Mouse (Mus musculus) embryo, embryonic 9.5 days (tissue): ENCODE measurements around the gene Vmn1r47.
"Not testable (repeated sequence)": the region's sequence is repeated elsewhere in the genome, so short reads cannot be mapped to it uniquely, and the experiment has no call there.

Experiments used
- DNase-seq: peaks from one replicate; pipeline ENCODE4 v3.0.0-alpha.2; 2017; ENCODE audit errors: extremely low spot score

The Vmn1r47 gene

DNA sequence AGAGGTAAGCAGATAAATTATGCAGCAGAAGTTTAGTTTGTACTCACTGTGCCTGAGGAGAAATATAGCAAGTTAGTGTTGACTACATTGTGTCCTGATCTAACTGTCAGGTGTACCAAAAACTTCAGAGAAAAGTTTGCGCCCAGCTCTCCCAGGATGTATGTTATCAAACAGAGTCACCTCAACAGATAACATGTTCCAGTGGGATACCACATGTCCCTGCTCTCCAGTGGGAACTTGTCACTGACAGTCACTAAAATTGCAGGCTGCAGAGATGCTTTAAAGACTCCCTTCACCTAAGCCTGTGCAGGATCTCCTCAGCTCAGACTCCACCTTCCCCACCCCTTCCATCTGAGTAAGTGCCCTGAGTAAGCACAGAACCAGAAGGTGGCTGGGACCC lies at the start of gene Vmn1r47:
TSS of gene Vmn1r47 (plus strand) at position 301 of the 400 bp plus-strand sequence.
- not testable (repeated sequence) for DNase-seq

DNA sequence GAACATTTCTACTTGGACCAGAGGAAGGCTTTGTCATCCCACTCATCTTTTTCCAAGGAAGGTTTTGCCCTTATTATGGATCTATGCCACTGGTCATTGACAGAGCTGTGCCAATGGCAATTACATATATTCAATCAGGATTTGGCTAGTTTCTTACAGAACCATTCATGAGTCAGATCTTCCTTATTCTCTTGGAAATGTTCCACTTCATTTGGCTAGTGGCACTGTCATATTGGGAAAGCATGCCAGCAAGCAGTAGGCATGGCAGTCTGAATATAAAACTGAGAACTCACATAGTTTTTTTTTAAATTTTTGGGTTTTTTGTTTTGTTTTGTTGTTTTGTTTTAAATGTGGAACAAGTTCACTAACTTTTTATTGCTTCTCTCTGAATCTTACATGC lies 49.6 kb upstream of the Vmn1r47 start:
- no peak for DNase-seq

DNA sequence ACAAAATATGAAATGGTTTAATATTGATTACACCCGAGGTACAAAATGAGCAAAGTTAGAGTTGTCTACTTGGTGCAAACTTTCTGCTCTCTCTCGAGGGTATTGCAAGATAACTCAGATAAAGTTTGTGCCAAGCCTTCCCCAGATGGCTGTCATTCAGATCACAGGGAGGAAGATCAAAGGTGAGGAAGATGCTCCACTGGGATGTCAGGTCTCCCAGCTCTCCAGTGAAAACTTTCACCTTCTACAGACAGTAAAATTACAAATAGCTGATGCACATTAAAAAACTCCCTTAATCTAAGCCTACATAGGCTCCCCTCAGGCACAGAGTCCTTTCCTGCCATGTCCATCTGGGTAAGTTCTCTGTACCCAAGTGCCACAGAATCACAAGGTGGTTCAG lies 46.9 kb upstream of the Vmn1r47 start, which contains the start of gene Vmn1r46:
TSS of gene Vmn1r46 (plus strand) at position 301 of the 400 bp plus-strand sequence.
- no peak for DNase-seq

GRCm38 (mm10) chr6:89985989-89986388 lies 30.0 kb upstream of the Vmn1r47 start:
- no peak for DNase-seq

- not testable (repeated sequence) for DNase-seq
Observed at GRCm38 (mm10) chr6:90036741-90037140, 20.8 kb downstream of the Vmn1r47 start, which contains the start of gene Vmn1r48. TSS of gene Vmn1r48 (minus strand) at chr6:90036841.
